Mouse (Mus musculus) layer of hippocampus, adult 2 months (tissue): Measurements from ENCODE around the gene Snx1. TPM values are rescaled to one million over a fixed set of nuclear protein-coding genes. Genes with fewer than 3 reads are reported as not detected.

Source experiments
- DNase-seq, 2 experiments: peaks; one replicate each; pipeline ENCODE4 v3.0.0; 2022; ENCODE audit warnings: low spot score in 2 of 2
- H3K27ac ChIP-seq: fragments of 200-600 bp; 2 replicates; pipeline ENCODE4 v1.8.1; 2022
- H3K4me3 ChIP-seq: fragments of 200-600 bp; 2 replicates; pipeline ENCODE4 v1.8.1; 2022; ENCODE audit warnings: mild to moderate bottlenecking
- CTCF ChIP-seq: fragments of 200-600 bp; conservative IDR thresholded peaks from 2 replicates; pipeline ENCODE4 v1.8.1; 2022; ENCODE audit warnings: antibody characterized with exemption, mild to moderate bottlenecking, moderate library complexity
- total RNA-seq, 2 experiments: library from RNA; stranded (reverse); gene quantifications; 2 replicates each; pipeline ENCODE4 v1.2.3; 2021

Snx1 gene
- total RNA-seq, 2 experiments from 2014 or later, result 85.5 to 86.1 TPM

DNA sequence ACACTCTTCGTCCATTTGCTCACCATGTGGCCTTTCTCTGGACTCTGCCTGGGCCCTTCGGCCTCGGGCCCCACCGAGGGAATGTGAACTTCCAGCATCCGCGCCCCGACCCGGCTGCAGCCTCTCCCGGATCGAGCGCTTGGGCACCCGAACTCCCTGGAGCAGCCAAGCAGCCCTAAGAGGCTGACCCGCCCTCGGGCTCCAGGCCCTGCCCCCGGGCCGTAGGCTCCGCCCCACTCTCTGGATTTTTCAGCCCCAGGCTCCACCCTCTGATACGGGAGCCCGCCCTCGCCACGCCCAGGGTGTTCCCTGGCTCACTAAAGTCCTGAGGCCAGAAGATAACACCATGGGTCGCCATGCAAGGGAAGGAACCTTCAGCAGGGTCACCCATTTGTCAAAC lies 56.8 kb downstream of the Snx1 start, which contains the start of gene Snx22:
Gene Snx22 (minus strand): TSS at position 137 of the 400 bp plus-strand sequence.
- peak; percentile 67 to 70 for DNase-seq
- Histone ChIP-seq H3K27ac (peak within 1 kb of the TSS; percentile 43), H3K4me3 (peak within 1 kb of the TSS; percentile 63)
- no peak for TF ChIP-seq CTCF

DNA sequence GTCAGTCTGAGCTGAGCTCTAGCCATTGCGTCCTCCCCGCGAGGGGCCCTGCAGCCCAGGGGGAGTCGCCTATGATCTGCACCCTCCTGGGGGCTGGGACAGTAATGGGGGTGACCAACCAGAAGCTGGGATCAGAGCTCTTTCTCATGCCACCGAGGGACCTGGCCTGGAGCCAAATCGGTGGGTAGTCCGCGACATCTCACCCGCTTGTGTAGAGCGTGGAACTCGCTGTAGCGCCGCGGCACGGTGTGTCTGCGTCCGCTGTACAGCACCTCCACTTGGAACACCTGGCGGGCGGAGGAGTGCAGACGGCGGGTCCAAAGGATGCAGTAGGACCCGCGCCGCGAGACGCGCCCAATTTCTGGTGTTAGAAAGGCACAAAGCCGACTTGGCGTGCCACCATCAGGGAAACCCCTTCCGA lies 57.4 kb downstream of the Snx1 start:
- TF ChIP-seq CTCF, result no peak
- DNase-seq, result no peak
- Histone ChIP-seq H3K27ac (peak overlapping the region; percentile 43), H3K4me3 (peak overlapping the region; percentile 63)

DNA sequence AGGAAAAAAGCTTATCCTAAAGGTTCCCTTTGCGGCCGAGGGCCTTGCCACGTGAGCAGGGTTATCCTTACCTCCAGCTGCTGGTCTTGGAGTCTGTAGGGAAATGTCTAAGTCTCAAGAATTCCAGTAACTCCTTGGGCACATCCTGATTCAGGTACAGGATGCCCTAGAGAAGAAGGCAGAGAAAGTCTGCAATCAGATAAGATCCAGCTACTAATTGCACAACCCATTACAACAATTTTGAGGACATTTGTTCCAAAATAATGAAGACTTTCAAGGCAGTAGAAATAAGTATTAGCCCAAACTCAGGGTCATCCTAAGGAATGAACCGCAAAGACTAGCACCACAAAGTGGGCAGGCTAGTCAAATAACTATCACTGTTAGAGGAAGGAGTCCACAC lies 58.3 kb downstream of the Snx1 start:
- no peak overlapping the region for H3K4me3 ChIP-seq
- DNase-seq, result no peak
- H3K27ac ChIP-seq, result no peak overlapping the region
- TF ChIP-seq CTCF, result no peak

DNA sequence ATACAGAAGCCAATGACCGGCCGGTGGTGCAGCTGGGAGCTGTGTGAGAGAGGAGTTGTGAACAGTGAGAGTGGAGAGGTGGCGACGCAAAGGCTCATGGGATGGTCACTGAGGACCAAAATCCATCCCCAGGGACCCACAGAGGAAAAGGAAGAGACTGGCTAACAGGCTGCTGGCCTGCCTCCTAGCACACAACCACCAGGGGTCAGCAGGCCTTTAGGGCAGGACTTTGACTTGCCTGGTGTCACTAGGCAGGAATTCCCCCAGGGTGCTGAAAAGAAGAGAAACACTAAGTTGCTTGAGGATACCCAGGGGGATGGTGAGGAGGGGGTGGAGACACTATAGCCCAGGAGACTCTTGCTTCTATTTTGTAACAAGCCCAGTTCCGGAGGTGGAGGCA lies 58.8 kb downstream of the Snx1 start:
- peak; percentile 75 for TF ChIP-seq CTCF
- no peak overlapping the region for H3K4me3 ChIP-seq
- no peak for DNase-seq
- no peak overlapping the region for H3K27ac ChIP-seq

DNA sequence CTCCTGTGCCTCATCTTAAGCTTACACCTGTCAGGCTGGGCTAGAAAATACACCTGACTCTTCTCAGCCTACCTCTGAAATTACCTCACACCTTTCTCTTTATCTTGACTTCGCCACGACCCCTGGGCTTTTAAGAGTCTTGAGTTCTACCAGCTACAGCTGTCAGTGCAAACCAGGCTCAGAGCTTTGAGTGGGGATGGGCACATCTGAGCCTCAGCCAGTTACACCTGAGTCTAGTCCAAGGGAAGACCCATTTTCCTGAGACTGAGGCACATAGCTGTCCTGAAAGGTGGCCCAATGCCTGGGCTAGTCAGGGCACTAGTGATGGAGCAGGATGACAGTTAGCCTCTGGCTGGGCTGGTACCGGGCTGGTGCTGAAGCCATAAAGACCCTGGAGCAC lies 59.6 kb downstream of the Snx1 start:
- H3K27ac ChIP-seq, result no peak overlapping the region
- DNase-seq, result no peak
- no peak overlapping the region for H3K4me3 ChIP-seq
- TF ChIP-seq CTCF, result no peak

DNA sequence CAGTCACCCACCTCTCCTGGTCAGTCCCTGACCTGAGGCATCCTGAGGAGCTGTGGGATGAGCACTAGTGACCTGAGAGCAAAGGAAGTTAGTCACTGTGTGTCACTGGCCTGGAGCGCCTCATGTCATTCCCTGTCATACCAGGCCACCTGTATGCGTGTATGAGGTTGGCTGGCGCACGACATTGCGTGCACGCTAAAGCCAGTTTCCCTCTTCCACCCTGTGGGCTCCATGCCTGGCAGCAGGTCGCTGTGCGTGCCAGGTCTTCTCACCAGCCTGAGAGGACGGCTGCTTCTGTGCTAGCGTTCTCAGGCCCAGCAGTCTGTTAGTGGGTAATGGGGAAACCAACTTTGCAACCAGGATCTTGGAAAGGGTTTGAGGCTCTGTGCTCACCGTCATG lies 62.1 kb downstream of the Snx1 start:
- TF ChIP-seq CTCF, result no peak
- no peak overlapping the region for H3K4me3 ChIP-seq
- H3K27ac ChIP-seq, result no peak overlapping the region
- DNase-seq, result no peak

DNA sequence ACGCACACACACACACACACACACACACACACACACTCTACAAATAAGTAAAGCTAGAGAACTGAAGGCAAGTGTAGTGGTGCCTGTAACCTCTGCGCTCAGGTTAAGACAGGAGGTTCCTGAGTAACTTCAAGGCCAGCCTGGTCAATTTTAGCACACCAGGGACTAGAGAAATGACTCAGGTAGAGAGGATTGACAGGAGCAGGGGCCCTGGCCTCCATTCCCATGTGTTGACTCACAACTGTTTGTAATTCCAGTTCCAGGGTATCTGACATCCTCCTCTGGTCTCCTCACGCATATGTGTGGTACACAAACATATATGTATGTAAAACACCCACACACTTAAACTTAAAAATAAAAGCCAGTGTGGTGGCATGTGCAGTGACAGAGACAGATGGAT lies 62.9 kb downstream of the Snx1 start:
- no peak overlapping the region for H3K27ac ChIP-seq
- no peak for TF ChIP-seq CTCF
- no peak for DNase-seq
- H3K4me3 ChIP-seq, result no peak overlapping the region

DNA sequence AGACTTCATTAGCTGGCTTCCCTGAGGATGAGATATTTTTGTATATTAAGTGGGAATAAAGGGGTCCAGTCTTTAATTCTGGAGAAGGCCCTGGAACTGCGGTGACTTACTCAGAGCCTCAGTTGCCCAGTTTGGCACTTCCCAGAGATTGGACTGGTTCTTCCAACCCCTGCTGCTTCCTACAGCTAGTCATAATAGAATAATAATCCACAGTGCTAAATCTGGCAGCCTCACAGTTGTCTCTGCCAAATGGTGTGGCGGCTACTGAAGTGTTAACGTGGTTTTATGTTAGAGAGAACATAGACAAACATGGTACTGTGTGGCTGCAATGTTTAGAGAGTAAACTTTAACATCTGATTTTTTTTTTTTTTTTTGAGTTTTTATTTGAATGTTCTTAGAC lies 64.7 kb downstream of the Snx1 start:
- Histone ChIP-seq H3K27ac (peak overlapping the region; percentile 97), H3K4me3 (peak overlapping the region; percentile 73)
- no peak for DNase-seq
- no peak for TF ChIP-seq CTCF

DNA sequence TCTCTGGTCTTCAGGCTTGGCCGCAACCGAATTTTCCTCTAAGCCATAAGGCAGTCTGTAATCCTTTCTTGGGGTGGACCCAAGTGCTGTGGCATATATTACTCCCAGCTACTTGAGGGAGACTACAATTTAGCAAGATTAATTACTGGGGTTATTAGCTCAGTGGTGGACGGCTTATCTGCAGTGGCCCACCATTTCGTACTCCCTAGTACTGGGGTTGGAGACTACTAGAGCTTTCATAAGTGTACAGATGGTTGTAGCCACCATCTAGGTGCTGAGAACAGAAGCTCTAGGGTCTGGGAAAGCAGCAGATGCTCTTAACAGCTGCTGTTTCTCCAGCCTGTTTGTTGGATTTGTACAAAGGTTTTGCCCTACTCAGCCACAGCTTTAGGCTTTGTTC lies 65.4 kb downstream of the Snx1 start:
- H3K27ac ChIP-seq, result peak overlapping the region; percentile 97
- TF ChIP-seq CTCF, result no peak
- H3K4me3 ChIP-seq, result peak overlapping the region; percentile 73
- DNase-seq, result no peak

DNA sequence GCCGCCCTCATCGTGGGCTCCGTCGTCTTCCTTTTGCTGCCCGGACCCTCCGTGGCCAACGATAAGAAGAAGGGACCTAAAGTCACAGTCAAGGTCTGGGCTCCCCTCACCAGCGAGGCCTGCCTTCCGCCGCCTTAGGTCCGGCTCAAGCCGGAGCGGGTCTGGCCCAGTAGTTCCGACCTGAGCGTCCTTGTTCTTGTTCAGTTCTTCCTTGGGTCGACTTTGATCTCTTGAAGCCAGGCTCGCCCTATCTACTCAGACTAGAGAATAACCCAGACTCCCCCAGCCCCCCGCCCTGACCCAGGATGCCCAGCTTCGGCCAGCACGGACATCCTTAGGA lies 66.1 kb downstream of the Snx1 start:
- no peak for TF ChIP-seq CTCF
- H3K4me3 ChIP-seq, result peak overlapping the region; percentile 73
- H3K27ac ChIP-seq, result peak overlapping the region; percentile 97
- no peak for DNase-seq

DNA sequence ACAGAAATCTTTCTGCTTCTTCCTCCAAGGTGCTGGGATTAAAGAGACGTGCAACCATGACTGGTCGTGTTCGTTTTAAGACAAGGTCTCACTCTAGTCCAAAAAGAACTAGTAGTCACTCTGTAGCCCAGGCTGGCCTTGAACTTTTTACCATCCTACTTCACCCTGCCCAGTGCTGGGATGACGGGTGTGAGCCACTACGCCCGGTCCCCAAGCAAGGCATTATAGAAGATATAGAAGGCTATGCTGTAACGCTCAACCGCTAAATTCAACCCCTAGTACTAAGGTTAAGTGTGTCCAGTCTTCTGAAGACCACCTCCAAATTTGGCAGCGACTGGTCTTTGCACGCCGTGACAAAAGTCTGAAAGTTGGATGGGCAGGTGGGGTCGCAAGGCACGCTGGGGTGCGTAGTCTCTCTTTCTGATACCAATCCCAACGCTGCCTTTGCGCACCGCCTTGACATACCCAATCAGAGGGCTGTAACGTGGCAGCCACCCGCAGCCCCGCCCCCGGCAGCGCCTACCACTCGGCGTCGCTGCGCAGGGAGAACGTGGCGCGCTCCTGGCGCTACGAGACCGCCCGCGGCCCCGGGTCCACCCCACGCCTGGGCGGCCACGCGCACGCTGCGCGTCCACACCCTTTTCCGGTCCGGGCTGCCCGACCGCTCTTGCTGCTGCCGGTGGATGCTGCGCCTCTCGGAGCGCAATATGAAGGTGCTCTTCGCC lies 66.6 kb downstream of the Snx1 start, which contains the start of gene Ppib:
Gene Ppib (plus strand): TSS at position 640 of the 725 bp plus-strand sequence.
- peak within 1 kb of the TSS; percentile 97 for H3K27ac ChIP-seq
- H3K4me3 ChIP-seq, result peak within 1 kb of the TSS; percentile 73
- DNase-seq, result peak; percentile 98
- no peak; the same call in 1 of the 2 replicates for TF ChIP-seq CTCF

DNA sequence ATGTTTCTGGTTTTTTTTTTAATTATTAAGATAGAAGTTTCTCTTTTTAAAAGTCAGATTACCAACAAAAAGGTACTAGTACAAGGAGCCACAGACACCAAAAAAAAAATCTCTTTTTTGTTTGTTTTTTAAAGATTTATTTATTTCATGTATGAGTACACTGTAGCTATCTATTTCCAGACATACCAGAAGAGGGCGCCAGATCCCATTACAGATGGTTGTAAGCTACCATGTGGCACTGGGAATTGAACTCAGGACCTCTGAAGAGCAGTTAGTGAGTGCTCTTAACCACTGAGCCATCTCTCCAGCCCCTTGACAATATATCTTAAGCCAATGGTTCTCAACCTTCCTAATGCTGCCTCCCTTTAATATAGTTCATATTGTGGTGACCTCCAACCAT lies 72.8 kb downstream of the Snx1 start:
- TF ChIP-seq CTCF, result peak; percentile 39
- Histone ChIP-seq H3K27ac (no peak overlapping the region), H3K4me3 (no peak overlapping the region)
- no peak for DNase-seq

DNA sequence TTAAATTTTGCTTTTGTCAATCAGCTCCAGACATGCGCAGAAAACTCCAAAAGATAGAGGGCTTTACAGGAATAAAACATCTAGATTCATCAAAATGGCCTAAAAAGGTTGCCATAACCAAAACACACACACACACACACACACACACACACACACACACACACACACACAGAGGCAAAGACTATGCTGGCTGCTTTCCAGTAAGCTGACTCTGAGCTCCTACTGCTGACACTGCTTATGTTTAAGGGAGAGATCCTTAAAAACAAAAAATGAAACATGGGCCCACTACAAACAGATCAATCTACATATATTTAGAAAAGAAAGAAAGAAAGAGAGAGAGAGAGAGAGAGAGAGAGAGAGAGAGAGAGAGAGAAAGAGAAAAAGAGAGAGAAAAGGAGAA lies 73.7 kb downstream of the Snx1 start:
- Histone ChIP-seq H3K27ac (no peak overlapping the region), H3K4me3 (no peak overlapping the region)
- no peak for DNase-seq
- TF ChIP-seq CTCF, result no peak

DNA sequence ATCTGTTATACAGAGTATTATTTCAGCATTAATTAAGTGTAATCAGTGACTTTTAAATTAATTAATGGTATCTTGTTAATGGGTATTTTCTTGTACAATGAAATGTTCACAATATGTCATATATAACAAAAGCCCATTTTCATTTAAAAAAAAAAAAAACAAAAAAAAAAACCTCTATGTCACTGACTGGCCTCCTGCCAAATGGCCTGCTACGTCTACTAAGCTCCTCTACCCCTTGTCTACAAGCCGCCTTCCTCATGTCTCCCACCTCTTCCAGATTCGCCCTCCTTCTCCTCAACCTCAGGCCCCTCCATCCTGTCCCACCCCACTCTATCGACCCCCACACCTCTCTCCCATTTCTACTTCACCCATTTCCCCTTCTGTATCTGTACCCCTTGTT lies 74.9 kb downstream of the Snx1 start:
- H3K4me3 ChIP-seq, result no peak overlapping the region
- H3K27ac ChIP-seq, result no peak overlapping the region
- DNase-seq, result no peak
- TF ChIP-seq CTCF, result no peak
